Mouse (Mus musculus) hindbrain, embryonic 10.5 days (tissue): ENCODE data around the gene Snd1. TPM values are rescaled to one million over a fixed set of nuclear protein-coding genes. Genes with fewer than 3 reads are reported as not detected.

Experiments
- DNase-seq: peaks from one replicate; pipeline ENCODE4 v3.0.0-alpha.2; 2017; ENCODE audit warnings: low spot score
- H3K27ac ChIP-seq: fragments of 300-500 bp; sonication (generic); 2 replicates; pipeline ENCODE4 v1.5.1; 2016; ENCODE audit warnings: mild to moderate bottlenecking, moderate library complexity
- H3K27me3 ChIP-seq: fragments of 300-500 bp; sonication (generic); 2 replicates; pipeline ENCODE4 v1.6.1; 2016; ENCODE audit warnings: mild to moderate bottlenecking; ENCODE audit not compliant: poor library complexity, insufficient read depth, severe bottlenecking
- H3K36me3 ChIP-seq: fragments of 300-500 bp; sonication (generic); 2 replicates; pipeline ENCODE4 v1.6.1; 2016; ENCODE audit warnings: mild to moderate bottlenecking, moderate library complexity
- H3K4me1 ChIP-seq: fragments of 300-500 bp; sonication (generic); replicated peaks from 2 replicates; pipeline ENCODE4 v1.6.1; 2016; ENCODE audit warnings: mild to moderate bottlenecking
- H3K4me3 ChIP-seq: fragments of 300-500 bp; sonication (generic); 2 replicates; pipeline ENCODE4 v1.5.1; 2016; ENCODE audit warnings: mild to moderate bottlenecking, moderate library complexity
- H3K9me3 ChIP-seq: fragments of 300-500 bp; sonication (generic); 2 replicates; pipeline ENCODE4 v1.6.1; 2016; ENCODE audit warnings: mild to moderate bottlenecking, moderate library complexity
- WGBS: fragments of 180-500 bp; shearing (Covaris S2); methylation state at CpG from one replicate; pipeline ENCODE4 v1.1.7; 2016; 5-methylcytosine and 5-hydroxymethylcytosine counted together
- polyA plus RNA-seq: library from polyadenylated mRNA; unstranded; fragments of >200 nt; fragmentation: Nextera tagmentation; extraction: Ambion mirVana; gene quantifications from 2 replicates; pipeline ENCODE4 v1.2.1, GENCODE M21; 2016

Snd1 gene
- polyA plus RNA-seq, 1 experiment from 2014 or later, result 117 TPM

DNA sequence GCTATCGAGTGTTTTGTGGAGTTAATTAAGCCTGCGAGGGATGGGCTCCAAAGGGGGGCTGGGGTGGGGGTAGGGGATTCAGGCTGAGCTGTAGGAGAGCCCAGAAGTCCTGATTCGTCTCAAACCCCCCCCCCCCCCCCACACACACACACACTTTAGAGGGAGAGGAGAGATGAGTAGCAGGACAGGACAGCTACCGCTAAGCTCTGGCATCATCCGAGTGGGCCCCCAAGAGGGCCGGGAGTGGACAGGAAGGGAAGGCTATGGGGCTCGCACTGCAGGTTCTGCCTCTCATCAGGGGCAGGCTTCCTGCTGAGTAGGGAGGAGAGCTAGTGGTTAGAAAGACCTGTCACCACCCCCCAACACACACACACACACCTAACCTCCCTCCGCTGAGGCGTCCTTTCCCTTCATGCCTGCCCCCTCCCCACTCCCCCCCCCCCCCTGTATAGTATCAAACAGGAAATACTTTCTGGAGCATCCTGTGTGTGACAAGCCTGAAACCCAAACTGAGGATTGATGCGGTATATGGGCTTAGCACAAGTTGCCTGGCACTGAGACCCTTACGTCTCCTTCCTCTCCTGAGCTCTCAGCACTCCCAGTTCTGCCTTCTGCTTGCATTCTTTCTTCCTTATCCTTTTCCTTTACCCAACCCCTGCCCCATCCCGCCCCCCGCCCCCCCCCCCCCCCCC is 456.8 kb downstream of the Snd1 start:
- H3K27ac ChIP-seq, result peak overlapping the region; percentile 68
- no peak for DNase-seq
- peak overlapping the region; percentile 48 for H3K4me3 ChIP-seq
- H3K27me3 ChIP-seq, result no peaks in the 10 kb centered on the region; the same call in 1 of the 2 replicates
- H3K4me1 ChIP-seq, result peaks cover 19% of the 10 kb centered on the region
- no peaks in the 10 kb centered on the region for H3K36me3 ChIP-seq
- no peaks in the 10 kb centered on the region for H3K9me3 ChIP-seq
- 2% methylated on average over 13 of the region's 13 CpGs for WGBS

DNA sequence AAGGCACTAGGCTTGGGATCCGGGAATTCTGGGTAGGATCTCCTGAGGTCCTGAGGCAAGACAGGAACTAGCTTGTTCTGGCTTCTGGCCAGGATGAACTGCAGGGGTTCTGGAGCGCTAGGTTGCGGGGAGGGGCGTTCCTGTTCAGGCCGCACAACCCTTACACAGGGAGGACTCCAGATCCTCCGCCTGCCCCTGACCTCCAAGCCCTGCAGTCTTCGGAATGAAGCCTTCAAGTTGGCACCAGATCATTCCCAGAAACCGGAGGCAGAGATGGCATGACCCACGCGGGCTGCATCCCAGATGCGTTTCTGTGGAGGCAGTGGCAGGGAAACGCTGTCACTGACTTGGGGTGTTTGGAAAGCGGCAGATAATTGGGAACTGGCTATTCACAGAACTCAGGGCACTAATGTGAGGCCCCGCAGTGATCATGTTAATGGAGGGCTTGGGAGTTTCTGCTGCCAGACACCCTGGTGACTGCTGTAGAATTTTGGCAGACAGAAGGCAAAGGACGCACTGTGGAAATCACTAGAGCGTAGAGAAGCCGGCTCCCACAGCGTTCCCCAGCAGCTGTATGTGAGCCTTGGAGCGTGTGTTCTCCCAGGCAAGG is 457.5 kb downstream of the Snd1 start:
- Histone ChIP-seq H3K9me3 (no peaks in the 10 kb centered on the region), H3K36me3 (no peaks in the 10 kb centered on the region), H3K27me3 (no peaks in the 10 kb centered on the region; the same call in 1 of the 2 replicates), H3K4me3 (peak overlapping the region; percentile 48), H3K4me1 (peaks cover 19% of the 10 kb centered on the region), H3K27ac (peak overlapping the region; percentile 68)
- peak; percentile 63 for DNase-seq
- 9% methylated on average over 19 of the region's 19 CpGs for WGBS

GRCm38 (mm10) chr6:28935736-28936135 is 460.8 kb downstream of the Snd1 start:
- Histone ChIP-seq H3K27ac (no peak overlapping the region), H3K27me3 (no peaks in the 10 kb centered on the region; the same call in 1 of the 2 replicates), H3K4me1 (peaks cover 19% of the 10 kb centered on the region), H3K4me3 (no peak overlapping the region), H3K9me3 (no peaks in the 10 kb centered on the region), H3K36me3 (no peaks in the 10 kb centered on the region)
- 90% methylated on average over 7 of the region's 7 CpGs for WGBS
- no peak for DNase-seq

GRCm38 (mm10) chr6:28947254-28947653 is 472.3 kb downstream of the Snd1 start:
- H3K27me3 ChIP-seq, result no peaks in the 10 kb centered on the region
- peaks cover 7% of the 10 kb centered on the region; the same call in 1 of the 2 replicates for H3K4me1 ChIP-seq
- no peaks in the 10 kb centered on the region for H3K36me3 ChIP-seq
- WGBS, result 77% methylated on average over 9 of the region's 9 CpGs
- H3K27ac ChIP-seq, result no peak overlapping the region
- no peak overlapping the region for H3K4me3 ChIP-seq
- H3K9me3 ChIP-seq, result no peaks in the 10 kb centered on the region
- no peak for DNase-seq

DNA sequence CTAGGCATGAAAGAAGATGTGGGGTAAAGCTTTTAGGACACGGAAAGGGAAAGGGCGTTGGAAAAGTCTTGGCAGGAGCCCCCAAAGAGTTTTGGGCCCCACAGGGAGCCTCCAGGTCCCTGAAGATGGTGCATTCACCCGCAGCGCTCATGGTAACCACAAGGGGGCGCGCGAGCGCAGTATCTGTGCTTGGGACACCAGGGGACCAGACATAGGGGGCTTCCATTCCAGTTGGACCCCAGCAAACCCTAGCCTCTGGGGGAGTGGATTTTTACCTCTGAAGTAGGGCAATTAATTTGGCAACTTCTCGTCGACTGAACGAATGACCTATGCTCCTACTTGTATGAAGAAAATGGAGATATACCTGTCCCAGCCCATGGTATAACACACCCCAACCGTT is 474.3 kb downstream of the Snd1 start:
- WGBS, result 15% methylated on average over 12 of the region's 12 CpGs
- H3K9me3 ChIP-seq, result no peaks in the 10 kb centered on the region
- H3K4me3 ChIP-seq, result no peak overlapping the region
- peaks cover 7% of the 10 kb centered on the region; the same call in 1 of the 2 replicates for H3K4me1 ChIP-seq
- no peak overlapping the region for H3K27ac ChIP-seq
- no peaks in the 10 kb centered on the region for H3K27me3 ChIP-seq
- peak; percentile 82 for DNase-seq
- H3K36me3 ChIP-seq, result no peaks in the 10 kb centered on the region

DNA sequence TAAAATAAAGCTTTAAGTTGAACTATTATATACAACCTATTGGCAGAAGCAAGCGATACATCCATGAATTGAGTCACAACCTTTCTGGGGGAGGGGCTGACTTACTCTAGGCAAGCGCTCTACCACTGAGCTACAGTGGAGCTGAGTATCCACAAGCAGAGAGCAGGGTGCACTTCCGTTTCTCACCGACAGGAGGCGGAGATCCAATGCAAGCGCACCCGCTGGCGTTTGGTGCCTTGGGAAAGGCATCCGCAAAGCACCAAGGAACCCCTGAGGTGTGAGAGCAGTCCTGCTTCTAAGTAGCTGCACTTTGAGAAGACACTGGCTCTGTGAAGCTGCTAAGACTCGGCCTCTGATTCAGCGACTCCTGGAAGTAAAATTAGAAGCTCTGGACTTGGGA is 480.6 kb downstream of the Snd1 start:
- DNase-seq, result peak; percentile 65
- H3K4me1 ChIP-seq, result no peaks in the 10 kb centered on the region; the same call in 1 of the 2 replicates

DNA sequence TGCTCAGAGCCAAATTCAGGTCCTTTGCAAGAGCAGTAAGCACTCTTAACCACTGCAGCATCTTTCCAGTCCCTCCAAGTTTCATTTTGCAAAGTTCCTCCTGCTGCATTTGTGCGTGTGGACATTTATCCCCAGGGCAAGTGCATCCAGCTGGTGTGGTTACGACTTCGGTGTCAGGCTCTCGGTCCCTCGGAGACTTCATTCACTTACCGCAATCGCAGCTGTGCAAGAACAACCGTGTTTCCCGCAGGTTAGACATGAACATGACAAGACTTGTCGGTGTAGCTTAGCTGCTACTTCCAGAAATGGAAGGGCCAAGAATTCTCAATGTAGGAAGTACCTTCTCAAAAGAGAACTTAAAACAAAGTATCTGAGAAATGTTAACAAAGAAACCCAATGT is 482.5 kb downstream of the Snd1 start:
- Histone ChIP-seq H3K4me1 (no peaks in the 10 kb centered on the region; the same call in 1 of the 2 replicates), H3K27me3 (peaks cover 4% of the 10 kb centered on the region; the same call in 1 of the 2 replicates), H3K36me3 (no peaks in the 10 kb centered on the region), H3K9me3 (no peaks in the 10 kb centered on the region), H3K27ac (no peak overlapping the region), H3K4me3 (no peak overlapping the region)
- WGBS, result 77% methylated on average over 10 of the region's 10 CpGs
- DNase-seq, result no peak

More for the DNA sequence above, 480.6 kb downstream of the Snd1 start:
- no peak overlapping the region for H3K27ac ChIP-seq
- H3K4me3 ChIP-seq, result no peak overlapping the region
- peaks cover 4% of the 10 kb centered on the region; the same call in 1 of the 2 replicates for H3K27me3 ChIP-seq
- no peaks in the 10 kb centered on the region for H3K36me3 ChIP-seq
- H3K9me3 ChIP-seq, result no peaks in the 10 kb centered on the region
- WGBS, result 15% methylated on average over 11 of the region's 11 CpGs

GRCm38 (mm10) chr6:28963178-28963577 is 488.2 kb downstream of the Snd1 start:
- Histone ChIP-seq H3K27me3 (no peaks in the 10 kb centered on the region), H3K4me1 (peaks cover 6% of the 10 kb centered on the region), H3K36me3 (no peaks in the 10 kb centered on the region), H3K9me3 (no peaks in the 10 kb centered on the region), H3K27ac (no peak overlapping the region), H3K4me3 (no peak overlapping the region)
- WGBS, result 62% methylated on average over 5 of the region's 5 CpGs
- DNase-seq, result no peak

DNA sequence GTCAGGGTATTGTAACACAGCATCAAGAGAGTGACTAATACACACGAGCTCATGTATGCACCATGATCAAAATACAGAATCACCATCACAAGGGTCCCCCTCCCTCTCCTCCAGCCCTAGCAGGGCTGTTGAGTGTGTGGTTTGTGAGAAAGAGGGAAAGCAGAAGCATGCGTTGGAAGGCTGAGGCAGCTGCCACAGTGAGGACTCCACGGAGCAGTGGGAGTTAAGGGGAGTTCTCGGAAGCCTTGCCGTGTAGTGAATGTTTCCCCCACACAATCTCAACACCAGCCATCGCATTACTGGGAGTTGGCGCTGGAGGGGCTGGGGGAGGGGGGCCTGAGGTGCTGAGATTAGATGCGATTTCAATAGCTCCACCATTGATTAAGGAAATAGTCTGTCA is 490.3 kb downstream of the Snd1 start:
- no peak for DNase-seq
- Histone ChIP-seq H3K4me1 (peaks cover 6% of the 10 kb centered on the region), H3K9me3 (no peaks in the 10 kb centered on the region), H3K27me3 (no peaks in the 10 kb centered on the region), H3K36me3 (no peaks in the 10 kb centered on the region), H3K27ac (no peak overlapping the region), H3K4me3 (no peak overlapping the region)
- 71% methylated on average over 8 of the region's 8 CpGs for WGBS

GRCm38 (mm10) chr6:28969615-28970014 is 494.7 kb downstream of the Snd1 start:
- no peak for DNase-seq
- H3K9me3 ChIP-seq, result no peaks in the 10 kb centered on the region
- H3K27me3 ChIP-seq, result no peaks in the 10 kb centered on the region
- WGBS, result 63% methylated on average over 5 of the region's 5 CpGs
- no peaks in the 10 kb centered on the region for H3K4me1 ChIP-seq
- H3K36me3 ChIP-seq, result no peaks in the 10 kb centered on the region
- H3K4me3 ChIP-seq, result no peak overlapping the region
- no peak overlapping the region for H3K27ac ChIP-seq

- H3K36me3 ChIP-seq, result no peaks in the 10 kb centered on the region
- H3K9me3 ChIP-seq, result no peaks in the 10 kb centered on the region
- no peaks in the 10 kb centered on the region for H3K27me3 ChIP-seq
- H3K4me3 ChIP-seq, result no peak overlapping the region
- H3K27ac ChIP-seq, result no peak overlapping the region
- WGBS, result 53% methylated on average over 4 of the region's 4 CpGs
- no peaks in the 10 kb centered on the region for H3K4me1 ChIP-seq
- no peak for DNase-seq
Observed at GRCm38 (mm10) chr6:28970711-28971110, 495.8 kb downstream of the Snd1 start.

DNA sequence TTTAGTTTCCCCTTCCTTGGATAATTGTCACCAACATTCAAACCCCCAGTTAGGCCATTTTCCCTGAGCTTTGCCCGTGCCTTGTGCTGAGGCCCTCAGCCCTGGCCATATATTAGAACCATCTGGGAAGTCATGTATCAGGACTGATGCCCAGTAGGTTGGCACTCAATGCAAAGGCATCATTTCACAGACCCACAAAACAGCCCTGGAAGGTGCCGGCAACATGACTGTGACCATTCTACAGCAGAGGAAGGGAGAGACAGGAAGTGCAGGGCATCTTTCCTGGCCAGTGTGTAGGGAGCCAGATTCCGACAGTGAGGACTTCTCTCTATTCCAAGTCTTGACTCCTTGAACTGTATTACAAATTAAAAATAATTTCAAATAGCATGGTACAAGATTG is 499.6 kb downstream of the Snd1 start:
- Histone ChIP-seq H3K9me3 (0 out of 2 replicates have a peak, but pooled peaks cover 2% of the 10 kb centered on the region), H3K4me1 (no peaks in the 10 kb centered on the region), H3K27me3 (peaks cover 25% of the 10 kb centered on the region), H3K4me3 (no peak overlapping the region), H3K36me3 (no peaks in the 10 kb centered on the region), H3K27ac (no peak overlapping the region)
- no peak for DNase-seq
- WGBS, result 83% methylated on average over 3 of the region's 3 CpGs

- H3K27me3 ChIP-seq, result peaks cover 31% of the 10 kb centered on the region
Observed at GRCm38 (mm10) chr6:28975106-28975505, 500.2 kb downstream of the Snd1 start.

More at GRCm38 (mm10) chr6:28975106-28975505, 500.2 kb downstream of the Snd1 start:
- H3K27ac ChIP-seq, result no peak overlapping the region
- 94% methylated on average over 1 of the region's 1 CpGs for WGBS
- H3K9me3 ChIP-seq, result 0 out of 2 replicates have a peak, but pooled peaks cover 2% of the 10 kb centered on the region
- no peak overlapping the region for H3K4me3 ChIP-seq
- peaks cover 2% of the 10 kb centered on the region for H3K4me1 ChIP-seq
- no peaks in the 10 kb centered on the region for H3K36me3 ChIP-seq
- no peak for DNase-seq
